Mouse (Mus musculus) heart, postnatal 0 days (tissue): ENCODE results near the gene Parm1.

Experiments
- CTCF ChIP-seq: IDR thresholded peaks from 2 replicates; pipeline ENCODE4 v1.5.1; 2016; ENCODE audit warnings: antibody characterized with exemption, control low read depth, low read depth
- EP300 ChIP-seq: IDR thresholded peaks from 2 replicates; pipeline ENCODE4 v1.6.1; 2016; ENCODE audit warnings: antibody characterized with exemption, low read depth

DNA sequence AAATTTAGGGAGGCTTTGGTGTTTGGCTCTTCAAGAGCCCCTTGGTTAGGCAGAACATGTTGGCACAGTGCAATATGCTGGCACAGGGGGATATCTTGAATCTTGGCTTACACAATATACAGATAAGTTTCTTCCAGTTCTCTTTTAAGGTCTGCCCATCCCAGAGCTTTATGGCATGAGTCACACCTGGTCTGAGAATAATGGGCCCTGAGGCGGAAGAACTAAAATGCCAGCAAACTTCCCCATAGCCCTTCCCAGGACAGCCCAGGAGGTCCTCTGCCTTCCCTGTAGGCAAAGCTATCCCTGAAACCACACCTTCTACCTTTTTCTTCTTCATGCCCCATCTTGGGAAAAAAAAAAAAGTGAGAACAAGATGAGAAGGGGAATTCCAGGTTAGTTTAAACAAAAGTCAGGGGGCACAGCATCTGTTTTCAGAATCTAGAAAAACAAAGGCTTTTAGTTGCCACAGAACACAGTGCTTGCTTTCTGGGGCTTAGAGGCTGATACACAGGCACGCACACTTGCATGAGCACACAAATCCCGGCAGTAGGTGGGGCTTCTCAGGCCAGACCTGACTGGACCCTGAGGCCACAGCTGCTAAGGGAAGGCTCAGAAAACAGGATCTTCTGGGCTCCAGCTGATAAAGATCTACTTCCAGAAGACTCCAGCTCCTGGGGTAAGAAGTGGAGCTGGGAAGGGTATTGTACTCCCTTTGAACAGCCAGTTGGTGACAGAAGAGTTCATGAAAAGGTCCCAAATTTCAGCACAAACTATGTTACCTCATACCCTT, 92.3 kb downstream of the Parm1 start:
- TF ChIP-seq CTCF (no peak), EP300 (no peak)
